In genomic region chr6:113024866-113025265, GRCm38 (mm10) we compare ENCODE assay signal across 13 mouse cellular contexts. TPM values are rescaled to one million over a fixed set of nuclear protein-coding genes. Genes with fewer than 3 reads are reported as not detected.
A peak's percentile ranks its signal among the peaks of the same experiment; 100 is the strongest.
DNase-seq lines count a peak whose midpoint lies in the region; ATAC-seq and TF ChIP-seq lines count a peak whose summit lies in the region.
"Had no signal": no experiment of that assay in that cellular context is flagged by ENCODE, and none has a peak within 500 bp of the region (broad histone marks: within the 10 kb centered on the region; RNA-seq: fewer than 3 reads in every experiment).

No protein-coding gene starts in this region.

- DNase-seq in layer of hippocampus, adult 11-12 months (ENCODE audit: low spot score): peak; percentile 37
- DNase-seq in layer of hippocampus, postnatal 25 days (ENCODE audit: extremely low spot score in 1 of 2, low spot score in 1 of 2): no peak
- DNase-seq in MN1 (ENCODE audit: low spot score): peak; percentile 81
- DNase-seq in brain, embryonic 14.5 days (ENCODE audit: low read depth): peak; percentile 72
- no peak for DNase-seq in kidney, postnatal 10 days
- DNase-seq in liver, embryonic 11.5 days (ENCODE audit: low spot score): no peak
- DNase-seq: cerebellum, adult 11 months; heart, postnatal 10 days; lung, postnatal 10 days; thymus, postnatal 14 days had no signal

- no peak for ATAC-seq in midbrain, embryonic 12.5 days (ENCODE audit: low FRiP score, low read depth)
- ATAC-seq in liver, embryonic 11.5 days (replicated peaks; ENCODE audit: low FRiP score): no peak
- no peak for ATAC-seq in cerebellum, adult (ENCODE audit: insufficient number of reproducible peaks, low FRiP score, low TSS enrichment)

- no peak for TF ChIP-seq CTCF in brain, embryonic 14.5 days (IDR thresholded peaks at IDR 0.05; ENCODE audit: borderline replicate concordance, extremely low read depth, insufficient read depth, insufficient read length)

- H3K27me3 ChIP-seq in midbrain, embryonic 12.5 days: peaks cover 4% of the 10 kb centered on the region; the same call in 1 of the 2 replicates
- no peaks in the 10 kb centered on the region for H3K27me3 ChIP-seq in liver, embryonic 11.5 days (replicated peaks; ENCODE audit: control insufficient read depth, insufficient read depth, low read length)

- no peak for TF ChIP-seq POLR2A in brain, embryonic 14.5 days (IDR thresholded peaks at IDR 0.05; ENCODE audit: borderline replicate concordance, extremely low read depth, insufficient read depth, insufficient read length, poor library complexity, severe bottlenecking)

- peak overlapping the region; percentile 54; the same call in 1 of the 2 replicates for H3K27ac ChIP-seq in midbrain, embryonic 12.5 days (replicated peaks)
- no peak overlapping the region for H3K27ac ChIP-seq in liver, embryonic 11.5 days (ENCODE audit: low read depth, low read length)

- H3K4me1 ChIP-seq in midbrain, embryonic 12.5 days: peaks cover 28% of the 10 kb centered on the region
- no peaks in the 10 kb centered on the region for H3K4me1 ChIP-seq in liver, embryonic 11.5 days (replicated peaks; ENCODE audit: control insufficient read depth, insufficient read depth, low read length)

- no peaks in the 10 kb centered on the region for H3K36me3 ChIP-seq in midbrain, embryonic 12.5 days
- no peaks in the 10 kb centered on the region for H3K36me3 ChIP-seq in liver, embryonic 11.5 days (ENCODE audit: control insufficient read depth, insufficient read depth, low read length)

- H3K9me3 ChIP-seq in midbrain, embryonic 12.5 days: no peaks in the 10 kb centered on the region
- no peaks in the 10 kb centered on the region for H3K9me3 ChIP-seq in liver, embryonic 11.5 days (ENCODE audit: control insufficient read depth, low read length)

- 14% methylated on average over 8 of the region's 8 CpGs for WGBS in midbrain, embryonic 12.5 days
- 54% methylated on average over 8 of the region's 8 CpGs for WGBS in liver, embryonic 11.5 days

- no peak overlapping the region for H3K4me3 ChIP-seq in midbrain, embryonic 12.5 days
- no peak overlapping the region for H3K4me3 ChIP-seq in liver, embryonic 11.5 days (ENCODE audit: low read depth, low read length)
- H3K4me3 ChIP-seq: erythroblast, embryonic 14.5 days had no signal

- 0 out of 2 replicates have a peak overlapping the region, but pooled peaks have one; percentile 5 for H3K4me2 ChIP-seq in midbrain, embryonic 12.5 days (replicated peaks)
- no peak overlapping the region for H3K4me2 ChIP-seq in liver, embryonic 11.5 days

- H3K9ac ChIP-seq in midbrain, embryonic 12.5 days (replicated peaks): no peak overlapping the region
- H3K9ac ChIP-seq in liver, embryonic 11.5 days (ENCODE audit: low read depth, low read length): no peak overlapping the region

RNA-seq across cellular contexts. Expression of gene Thumpd3, which starts 21.2 kb away (rescaled TPM):
- total RNA-seq in layer of hippocampus, postnatal 25 days (2021): 10 to 100 TPM; 34.3 to 42.3 TPM
- polyA plus RNA-seq in brain, embryonic 14.5 days (2012; rRNA removed): 28.5 and 29.4 TPM in 2 replicates
- 63.9 and 65.2 TPM in 2 replicates for polyA plus RNA-seq in midbrain, embryonic 12.5 days (2016; fragmentation: Nextera tagmentation; extraction: Ambion mirVana)
- polyA plus RNA-seq in liver, embryonic 11.5 days (2014; fragmentation: Nextera tagmentation; extraction: Ambion mirVana): 70.5 and 72.5 TPM in 2 replicates

RNA-seq across cellular contexts. Expression of gene Setd5, which starts 52.3 kb away (rescaled TPM):
- 100 to 1,000 TPM in 1 of 2 experiments, 10 to 100 TPM in 1; 92.7 to 121 TPM for total RNA-seq in layer of hippocampus, postnatal 25 days (2021)
- 55.2 and 77.4 TPM in 2 replicates for polyA plus RNA-seq in brain, embryonic 14.5 days (2012; rRNA removed)
- polyA plus RNA-seq in midbrain, embryonic 12.5 days (2016; fragmentation: Nextera tagmentation; extraction: Ambion mirVana): 64.0 and 69.1 TPM in 2 replicates
- polyA plus RNA-seq in liver, embryonic 11.5 days (2014; fragmentation: Nextera tagmentation; extraction: Ambion mirVana): 56.8 and 58.6 TPM in 2 replicates

Comparison
In these comparisons a context has a peak if more than half of its experiments do, and no peak if none do; other contexts are left out.
1. DNase-seq: peak in layer of hippocampus, adult 11-12 months (single experiment), MN1 (single experiment) and brain, embryonic 14.5 days (single experiment); none in layer of hippocampus, postnatal 25 days (0 of 2), kidney, postnatal 10 days (single experiment) and liver, embryonic 11.5 days (single experiment).